Mouse (Mus musculus): ENCODE measurements around the gene Dffb. TPM values are rescaled to one million over a fixed set of nuclear protein-coding genes. Genes with fewer than 3 reads are reported as not detected.
"Not testable (repeated sequence)": the region's sequence is repeated elsewhere in the genome, so short reads cannot be mapped to it uniquely, and the experiment has no call there.

Dffb gene
- polyA plus RNA-seq, 1 experiment from 2014 or later, result 15.0 TPM

- Histone ChIP-seq H3K27me3 (no peaks in the 10 kb centered on the region), H3K9me3 (replicated peaks) (no peaks in the 10 kb centered on the region), H3K4me3 (replicated peaks) (no peak overlapping the region), H3K4me2 (replicated peaks) (no peak overlapping the region), H3K27ac (replicated peaks) (no peak overlapping the region), H3K4me1 (0 out of 2 replicates have a peak, but pooled peaks cover 2% of the 10 kb centered on the region), H3K36me3 (no peaks in the 10 kb centered on the region), H3K9ac (no peak overlapping the region)
- 61% methylated on average over 10 of the region's 10 CpGs for WGBS
- no peak for ATAC-seq (ENCODE audit: insufficient number of reproducible peaks, low FRiP score, low TSS enrichment, low read depth)
These were observed 45.5 kb downstream of the Dffb start for GRCm38 (mm10) chr4:153929425-153929824.

GRCm38 (mm10) chr4:153928772-153929299 is 46.1 kb downstream of the Dffb start:
- ATAC-seq (ENCODE audit: insufficient number of reproducible peaks, low FRiP score, low TSS enrichment, low read depth), result no peak
- H3K4me1 ChIP-seq, result 0 out of 2 replicates have a peak, but pooled peaks cover 2% of the 10 kb centered on the region
- H3K4me3 ChIP-seq (replicated peaks), result no peak overlapping the region
- no peaks in the 10 kb centered on the region for H3K9me3 ChIP-seq (replicated peaks)
- 83% methylated on average over 11 of the region's 11 CpGs for WGBS
- no peak overlapping the region for H3K4me2 ChIP-seq (replicated peaks)
- H3K27me3 ChIP-seq, result no peaks in the 10 kb centered on the region
- no peak overlapping the region for H3K9ac ChIP-seq
- H3K27ac ChIP-seq (replicated peaks), result no peak overlapping the region
- H3K36me3 ChIP-seq, result no peaks in the 10 kb centered on the region

DNA sequence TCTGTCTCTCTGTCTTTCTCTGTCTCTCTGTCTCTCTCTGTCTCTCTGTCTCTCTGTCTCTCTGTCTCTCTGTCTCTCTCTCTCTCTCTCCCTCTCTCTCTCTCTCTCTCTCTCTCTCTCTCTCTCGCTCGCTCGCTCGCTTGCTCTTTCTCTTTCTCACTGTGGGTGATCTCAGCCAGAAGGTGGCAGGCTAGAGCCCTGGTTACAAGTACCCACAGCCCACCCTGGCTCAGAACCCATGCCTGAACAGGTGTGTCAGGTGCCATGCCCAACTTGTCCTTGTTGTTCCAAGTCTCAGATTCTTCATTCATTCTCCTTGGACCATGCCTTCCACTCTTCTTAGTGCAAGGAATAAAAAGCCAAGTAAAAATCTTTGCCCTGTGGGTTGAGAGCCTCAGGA is 52.8 kb downstream of the Dffb start:
- H3K9me3 ChIP-seq (replicated peaks); H3K9ac ChIP-seq; H3K4me3 ChIP-seq (replicated peaks); H3K4me2 ChIP-seq (replicated peaks); H3K27ac ChIP-seq (replicated peaks); ATAC-seq (ENCODE audit: insufficient number of reproducible peaks, low FRiP score, low TSS enrichment, low read depth); H3K4me1 ChIP-seq; H3K36me3 ChIP-seq; H3K27me3 ChIP-seq: not testable (repeated sequence)
- 39% methylated on average over 4 of the region's 4 CpGs for WGBS

DNA sequence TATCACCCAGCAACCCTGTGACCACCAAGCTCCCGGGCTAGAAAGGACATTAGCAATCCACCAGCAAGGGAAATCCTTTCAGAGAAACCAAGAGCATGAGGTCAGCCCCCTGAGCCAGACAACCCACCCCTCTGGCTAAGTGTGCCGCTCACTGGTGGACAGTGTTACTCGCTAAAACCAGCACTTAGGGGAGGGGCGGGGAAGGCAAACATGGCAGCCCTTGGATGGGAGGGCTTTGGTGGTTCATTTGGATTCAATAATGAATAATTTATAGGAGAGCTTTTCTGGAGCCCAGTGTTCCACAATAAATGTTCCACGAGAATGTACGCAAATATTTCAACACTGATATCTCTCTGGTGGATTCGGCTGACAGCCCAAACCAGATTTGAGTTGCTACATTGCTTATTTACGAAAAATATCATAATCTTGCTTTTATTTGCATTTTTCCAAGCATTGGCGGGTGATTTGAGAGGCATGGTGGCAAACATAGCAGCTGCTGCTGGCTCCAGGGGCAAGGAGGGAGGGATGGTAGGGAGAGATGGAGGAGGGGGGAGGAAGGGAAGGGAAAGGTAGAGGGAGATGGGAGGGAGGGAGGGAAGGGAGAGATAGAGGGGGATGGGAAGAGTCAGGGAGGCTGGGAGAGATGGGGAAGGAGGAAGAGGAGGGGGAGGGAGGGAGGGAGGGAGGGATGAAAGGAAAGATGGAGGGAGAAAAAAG is 54.3 kb downstream of the Dffb start:
- no peak for ATAC-seq (ENCODE audit: insufficient number of reproducible peaks, low FRiP score, low TSS enrichment, low read depth)
- no peak overlapping the region for H3K4me3 ChIP-seq (replicated peaks)
- no peaks in the 10 kb centered on the region for H3K9me3 ChIP-seq (replicated peaks)
- H3K9ac ChIP-seq, result no peak overlapping the region
- H3K27me3 ChIP-seq, result peaks cover 6% of the 10 kb centered on the region
- no peaks in the 10 kb centered on the region for H3K36me3 ChIP-seq
- no peaks in the 10 kb centered on the region for H3K4me1 ChIP-seq
- no peak overlapping the region for H3K27ac ChIP-seq (replicated peaks)
- 57% methylated on average over 9 of the region's 9 CpGs for WGBS
- no peak overlapping the region for H3K4me2 ChIP-seq (replicated peaks)

GRCm38 (mm10) chr4:153917773-153918500 is 57.0 kb downstream of the Dffb start:
- Histone ChIP-seq H3K36me3 (no peaks in the 10 kb centered on the region), H3K4me3 (replicated peaks) (no peak overlapping the region), H3K27ac (replicated peaks) (no peak overlapping the region), H3K4me2 (replicated peaks) (no peak overlapping the region), H3K9me3 (replicated peaks) (no peaks in the 10 kb centered on the region), H3K9ac (no peak overlapping the region), H3K27me3 (peaks cover 6% of the 10 kb centered on the region), H3K4me1 (no peaks in the 10 kb centered on the region)
- no peak for ATAC-seq (ENCODE audit: insufficient number of reproducible peaks, low FRiP score, low TSS enrichment, low read depth)
- 42% methylated on average over 8 of the region's 8 CpGs for WGBS

Other genes starting within 250 kb of the Dffb start
- gene A430005L14Rik, start 17.9 kb downstream of the Dffb start, polyA plus RNA-seq (2015; fragmentation: Nextera tagmentation; extraction: Ambion mirVana), result 74.7 and 79.0 TPM in 2 replicates
- 14.9 and 16.1 TPM in 2 replicates for gene Cep104, start 68 bp upstream of the Dffb start, polyA plus RNA-seq (2015; fragmentation: Nextera tagmentation; extraction: Ambion mirVana)
- 21.3 and 23.1 TPM in 2 replicates for gene Lrrc47, start 36.6 kb upstream of the Dffb start, polyA plus RNA-seq (2015; fragmentation: Nextera tagmentation; extraction: Ambion mirVana)
- 28.4 TPM in 2 replicates for gene Smim1, start 51.1 kb upstream of the Dffb start, polyA plus RNA-seq (2015; fragmentation: Nextera tagmentation; extraction: Ambion mirVana)
- gene Ccdc27, start 67.6 kb upstream of the Dffb start, polyA plus RNA-seq (2015; fragmentation: Nextera tagmentation; extraction: Ambion mirVana), result 0.15 and 0.20 TPM in 2 replicates
- gene Trp73, start 165.1 kb upstream of the Dffb start, polyA plus RNA-seq (2015; fragmentation: Nextera tagmentation; extraction: Ambion mirVana), result 9.3 and 9.8 TPM in 2 replicates
- gene Wrap73, start 167.2 kb upstream of the Dffb start, polyA plus RNA-seq (2015; fragmentation: Nextera tagmentation; extraction: Ambion mirVana), result 44.1 and 44.6 TPM in 2 replicates
- 154 and 159 TPM in 2 replicates for gene Tprgl, start 185.5 kb upstream of the Dffb start, polyA plus RNA-seq (2015; fragmentation: Nextera tagmentation; extraction: Ambion mirVana)
- 146 and 154 TPM in 2 replicates for gene Megf6, start 195.6 kb upstream of the Dffb start, polyA plus RNA-seq (2015; fragmentation: Nextera tagmentation; extraction: Ambion mirVana)